Mouse (Mus musculus) liver, embryonic 11.5 days (tissue): ENCODE data around the gene Cog5. TPM values are rescaled to one million over a fixed set of nuclear protein-coding genes. Genes with fewer than 3 reads are reported as not detected.

Source experiments
- ATAC-seq: fragments of 200-750 bp; cut with Nextera tagmentation; replicated peaks from 2 replicates; pipeline ENCODE4 v1.8.0; 2017; ENCODE audit warnings: moderate number of reproducible peaks, mild to moderate bottlenecking, moderate TSS enrichment, moderate library complexity; ENCODE audit not compliant: low FRiP score
- DNase-seq: peaks from one replicate; pipeline ENCODE4 v3.0.0-alpha.2; 2017; ENCODE audit warnings: low spot score
- H3K27ac ChIP-seq: fragments of 300-500 bp; sonication (generic); 2 replicates; pipeline ENCODE4 v1.5.1; 2014; ENCODE audit warnings: mild to moderate bottlenecking, low read depth, low read length, control low read depth
- H3K27me3 ChIP-seq: fragments of 300-500 bp; sonication (generic); replicated peaks from 2 replicates; pipeline ENCODE4 v1.6.1; 2014; ENCODE audit warnings: low read length, mixed read lengths; ENCODE audit not compliant: control insufficient read depth, insufficient read depth
- H3K36me3 ChIP-seq: fragments of 300-500 bp; sonication (generic); 2 replicates; pipeline ENCODE4 v1.6.1; 2014; ENCODE audit warnings: mild to moderate bottlenecking, low read length, moderate library complexity, mixed read lengths; ENCODE audit not compliant: control insufficient read depth, insufficient read depth
- H3K4me1 ChIP-seq: fragments of 300-500 bp; sonication (generic); replicated peaks from 2 replicates; pipeline ENCODE4 v1.6.1; 2014; ENCODE audit warnings: low read length, mixed read lengths; ENCODE audit not compliant: control insufficient read depth, insufficient read depth
- H3K4me2 ChIP-seq: fragments of 300-500 bp; sonication (generic); 2 replicates; pipeline ENCODE4 v1.6.1; 2014; ENCODE audit warnings: mild to moderate bottlenecking, control low read depth, moderate library complexity
- H3K4me3 ChIP-seq: fragments of 300-500 bp; sonication (generic); 2 replicates; pipeline ENCODE4 v1.5.1; 2014; ENCODE audit warnings: low read depth, low read length, control low read depth
- H3K9ac ChIP-seq: fragments of 300-500 bp; sonication (generic); 2 replicates; pipeline ENCODE4 v1.6.1; 2014; ENCODE audit warnings: low read depth, low read length, control low read depth
- H3K9me3 ChIP-seq: fragments of 300-500 bp; sonication (generic); 2 replicates; pipeline ENCODE4 v1.6.1; 2016; ENCODE audit warnings: low read length, inconsistent platforms, mixed read lengths; ENCODE audit not compliant: control insufficient read depth
- WGBS: fragments of 180-500 bp; shearing (Covaris S2); extraction: QIAGEN DNeasy Blood & Tissue Kit; methylation state at CpG from one replicate; pipeline ENCODE4 v1.1.7; 2014; 5-methylcytosine and 5-hydroxymethylcytosine counted together
- polyA plus RNA-seq: library from polyadenylated mRNA; unstranded; fragments of >200 nt; fragmentation: Nextera tagmentation; extraction: Ambion mirVana; gene quantifications from 2 replicates; pipeline ENCODE4 v1.2.1, GENCODE M21; 2014

The Cog5 gene
- polyA plus RNA-seq, 1 experiment from 2014 or later = 23.3 TPM

DNA sequence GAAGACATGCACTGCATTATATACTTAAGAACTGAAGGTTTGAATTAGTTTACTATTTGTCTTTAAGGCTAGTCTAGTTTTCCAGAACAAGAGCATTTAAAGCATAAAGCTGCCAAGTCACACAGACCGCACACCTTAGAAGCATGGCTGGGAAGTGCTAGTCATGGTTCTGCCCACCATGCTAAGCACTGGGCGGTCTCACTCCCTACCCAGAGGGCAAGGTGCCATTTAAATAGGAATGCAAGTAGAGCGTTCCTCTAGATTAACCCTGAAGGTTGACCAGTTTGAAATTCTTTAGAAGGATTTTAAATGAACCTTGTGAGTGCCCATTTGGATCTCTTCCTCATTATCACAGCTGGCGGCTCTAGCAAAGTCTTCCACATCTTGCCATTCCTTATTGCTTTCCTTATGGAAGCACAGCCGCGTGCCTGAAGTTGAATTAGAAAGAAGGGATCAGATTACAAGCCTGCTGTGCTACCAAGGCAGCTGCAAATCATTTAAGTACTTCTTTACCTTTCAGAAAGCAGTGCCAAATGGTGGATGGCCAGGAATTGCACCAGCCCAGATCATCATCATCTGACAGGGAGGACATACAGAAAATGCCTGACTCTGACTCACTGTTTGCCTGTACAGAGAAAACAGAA is 282.1 kb downstream of the Cog5 start:
- WGBS = 67% methylated on average over 6 of the region's 6 CpGs
- H3K27me3 ChIP-seq = no peaks in the 10 kb centered on the region
- DNase-seq (no peak), ATAC-seq (no peak)
- no peaks in the 10 kb centered on the region for H3K4me1 ChIP-seq
- no peaks in the 10 kb centered on the region for H3K9me3 ChIP-seq
- H3K4me3 ChIP-seq = no peak overlapping the region
- H3K9ac ChIP-seq = no peak overlapping the region
- no peak overlapping the region for H3K27ac ChIP-seq
- H3K4me2 ChIP-seq = no peak overlapping the region
- peaks cover 33% of the 10 kb centered on the region for H3K36me3 ChIP-seq

DNA sequence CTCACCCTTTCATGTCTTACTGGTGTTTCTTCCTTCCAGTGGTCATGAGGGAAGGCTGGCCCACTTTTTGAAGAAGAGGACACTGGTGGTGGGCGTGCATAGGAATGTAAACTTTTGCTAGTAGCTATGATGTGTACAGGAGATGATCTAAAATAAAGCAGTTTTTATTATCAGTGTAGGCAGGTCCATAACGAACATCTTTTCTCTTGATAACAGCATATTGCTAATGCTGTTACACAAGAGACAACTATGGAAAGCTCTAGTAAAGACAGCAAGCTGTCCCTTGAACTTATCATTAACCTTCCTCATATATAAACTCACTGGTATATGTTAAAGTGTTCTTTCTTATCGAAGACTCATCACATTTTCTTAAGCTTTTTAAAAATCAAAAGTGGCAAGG is 282.9 kb downstream of the Cog5 start:
- H3K27me3 ChIP-seq = no peaks in the 10 kb centered on the region
- H3K9me3 ChIP-seq = no peaks in the 10 kb centered on the region
- no peak overlapping the region for H3K4me2 ChIP-seq
- DNase-seq (no peak), ATAC-seq (no peak; the same call in 1 of the 2 replicates)
- H3K9ac ChIP-seq = no peak overlapping the region
- WGBS = 78% methylated on average over 3 of the region's 3 CpGs
- H3K36me3 ChIP-seq = peaks cover 31% of the 10 kb centered on the region
- H3K4me3 ChIP-seq = no peak overlapping the region
- no peaks in the 10 kb centered on the region for H3K4me1 ChIP-seq
- no peak overlapping the region for H3K27ac ChIP-seq

DNA sequence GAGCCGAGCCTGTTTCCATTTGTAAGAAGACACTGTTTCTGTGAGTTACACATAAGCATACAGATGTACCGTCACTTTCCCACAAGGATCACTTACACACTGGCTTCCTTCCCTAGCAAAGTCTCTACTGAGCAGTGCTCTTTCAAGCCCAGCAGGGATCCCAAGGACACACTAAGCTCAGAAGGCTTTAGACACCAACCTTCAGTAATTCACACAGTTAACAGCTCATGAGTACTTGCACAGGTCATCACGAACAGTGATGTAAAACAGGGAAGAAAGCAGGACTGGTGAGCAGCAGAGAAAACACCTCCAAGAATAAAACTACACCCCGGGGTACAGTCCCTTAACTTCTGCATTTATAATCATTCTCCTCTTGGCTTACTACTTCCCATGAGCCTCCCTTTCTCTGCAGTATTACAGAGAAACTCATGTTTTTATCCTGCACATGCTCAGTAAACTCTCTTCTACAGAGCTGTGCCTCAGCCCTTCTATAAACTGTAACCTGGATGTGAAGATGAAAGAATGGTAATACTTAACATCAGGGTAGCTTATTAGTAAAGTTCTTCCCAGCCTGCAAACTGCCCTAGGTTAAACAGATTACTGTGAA is 283.8 kb downstream of the Cog5 start:
- H3K27ac ChIP-seq = no peak overlapping the region
- no peak overlapping the region for H3K4me3 ChIP-seq
- ATAC-seq = no peak
- H3K27me3 ChIP-seq = no peaks in the 10 kb centered on the region
- H3K9me3 ChIP-seq = no peaks in the 10 kb centered on the region
- 87% methylated on average over 4 of the region's 4 CpGs for WGBS
- DNase-seq = no peak
- no peak overlapping the region for H3K4me2 ChIP-seq
- H3K9ac ChIP-seq = no peak overlapping the region
- peaks cover 5% of the 10 kb centered on the region for H3K4me1 ChIP-seq
- peaks cover 31% of the 10 kb centered on the region for H3K36me3 ChIP-seq

DNA sequence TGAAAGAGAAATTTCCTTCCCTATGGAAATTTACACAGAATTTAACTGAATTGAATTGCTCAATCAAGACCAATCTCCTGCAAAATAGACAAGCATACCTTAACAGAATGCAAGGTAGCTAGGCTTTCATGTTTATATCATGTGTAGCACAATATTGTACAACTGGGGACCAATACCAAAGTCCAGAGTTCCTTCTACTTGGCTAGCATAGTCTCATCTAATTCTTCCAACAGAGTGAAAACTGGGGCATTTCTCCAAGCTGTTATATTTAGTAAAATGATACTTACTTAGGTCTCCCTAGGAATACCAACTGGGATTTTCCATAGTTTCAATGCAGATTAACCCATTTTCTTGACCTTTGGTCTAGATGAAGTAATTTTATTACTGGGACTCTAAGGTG is 284.4 kb downstream of the Cog5 start:
- no peak for ATAC-seq

DNA sequence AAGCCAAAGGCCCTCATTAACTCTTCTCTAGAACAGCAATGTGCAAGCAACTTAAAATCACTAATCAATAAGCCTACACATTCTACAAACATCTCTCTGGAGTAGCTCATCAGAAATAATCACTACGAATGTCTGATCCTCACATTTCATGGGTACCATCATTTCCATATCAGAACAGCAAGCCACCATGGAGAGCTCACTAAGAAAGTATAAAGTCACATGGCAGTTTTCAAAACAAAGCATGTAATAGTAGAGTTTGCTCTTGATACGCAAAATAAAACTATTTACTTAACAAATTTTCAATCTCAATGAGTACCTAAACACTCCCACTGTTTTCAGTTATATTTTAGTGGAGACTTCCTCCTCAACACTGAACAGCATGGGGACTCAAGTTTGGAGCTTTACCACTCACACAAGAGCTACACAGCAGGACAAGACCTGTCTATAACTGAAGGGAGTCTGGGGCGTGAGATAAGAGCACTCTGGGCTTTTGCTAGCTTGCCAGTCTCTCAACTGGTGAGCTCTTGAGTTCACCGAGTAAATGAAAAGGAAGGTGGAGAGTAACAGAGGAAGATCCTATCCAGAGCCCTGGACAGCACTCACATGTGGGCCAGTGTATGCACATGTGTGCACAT is 288.5 kb downstream of the Cog5 start:
- Histone ChIP-seq H3K9me3 (no peaks in the 10 kb centered on the region), H3K9ac (no peak overlapping the region), H3K4me1 (peaks cover 14% of the 10 kb centered on the region), H3K36me3 (peaks cover 18% of the 10 kb centered on the region), H3K27me3 (no peaks in the 10 kb centered on the region), H3K4me2 (0 out of 2 replicates have a peak overlapping the region, but pooled peaks have one; percentile 8), H3K27ac (peak overlapping the region; percentile 53; the same call in 1 of the 2 replicates), H3K4me3 (no peak overlapping the region)
- DNase-seq (no peak), ATAC-seq (peak; percentile 96)
- WGBS = 59% methylated on average over 4 of the region's 4 CpGs

More for the DNA sequence above, 284.4 kb downstream of the Cog5 start:
- Histone ChIP-seq H3K4me2 (no peak overlapping the region), H3K4me1 (peaks cover 10% of the 10 kb centered on the region), H3K9ac (no peak overlapping the region), H3K4me3 (no peak overlapping the region), H3K27me3 (no peaks in the 10 kb centered on the region), H3K27ac (no peak overlapping the region), H3K36me3 (peaks cover 29% of the 10 kb centered on the region), H3K9me3 (no peaks in the 10 kb centered on the region)
- DNase-seq = no peak

DNA sequence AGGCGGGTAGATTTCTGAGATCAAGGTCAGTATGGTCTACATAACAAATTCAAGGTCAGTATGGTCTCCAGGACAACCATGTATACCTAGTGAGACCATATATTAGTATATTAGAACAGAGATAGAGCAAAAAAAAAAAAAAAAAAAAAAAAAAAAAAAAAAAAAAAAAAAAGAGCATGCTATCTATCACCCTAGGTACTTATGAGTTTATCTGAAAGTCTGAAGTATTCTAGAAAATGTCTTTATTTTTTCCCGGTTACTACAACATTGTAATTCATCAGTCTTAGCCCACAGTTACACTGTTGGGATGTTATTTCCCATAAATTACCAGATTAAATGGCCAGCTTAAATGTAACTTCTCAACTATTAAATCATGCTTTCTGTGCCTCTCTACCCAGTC is 289.7 kb downstream of the Cog5 start:
- WGBS = 84% methylated on average over 2 of the region's 2 CpGs
- no peak for ATAC-seq

DNA sequence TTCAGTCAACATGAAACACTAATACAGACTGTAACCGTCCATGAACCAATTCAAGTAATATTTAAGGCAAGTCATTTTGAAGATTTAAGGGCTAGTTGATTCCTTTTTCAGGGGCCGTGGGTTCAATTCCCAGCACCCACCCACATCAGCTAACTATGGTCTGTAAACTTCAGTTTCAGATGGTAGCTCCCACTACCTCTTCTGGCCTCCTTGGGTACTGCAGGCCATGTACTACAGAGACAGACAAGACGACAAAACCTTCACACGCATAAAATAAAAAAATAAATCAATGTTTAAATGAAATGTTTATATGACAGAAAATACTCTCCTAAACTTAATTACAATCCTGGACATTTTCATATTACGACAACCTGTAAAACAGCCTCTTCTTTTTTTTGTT is 292.8 kb downstream of the Cog5 start:
- no peaks in the 10 kb centered on the region; the same call in 1 of the 2 replicates for H3K36me3 ChIP-seq
- H3K9me3 ChIP-seq = no peaks in the 10 kb centered on the region
- H3K9ac ChIP-seq = no peak overlapping the region
- DNase-seq (no peak), ATAC-seq (no peak)
- no peak overlapping the region for H3K27ac ChIP-seq
- no peak overlapping the region for H3K4me3 ChIP-seq
- no peak overlapping the region for H3K4me2 ChIP-seq
- H3K4me1 ChIP-seq = peaks cover 20% of the 10 kb centered on the region
- H3K27me3 ChIP-seq = no peaks in the 10 kb centered on the region
- WGBS = 90% methylated on average over 5 of the region's 5 CpGs

More for the DNA sequence above, 289.7 kb downstream of the Cog5 start:
- Histone ChIP-seq H3K4me1 (peaks cover 16% of the 10 kb centered on the region), H3K9ac (no peak overlapping the region), H3K9me3 (no peaks in the 10 kb centered on the region), H3K4me2 (no peak overlapping the region), H3K27me3 (no peaks in the 10 kb centered on the region), H3K4me3 (no peak overlapping the region), H3K27ac (no peak overlapping the region), H3K36me3 (peaks cover 10% of the 10 kb centered on the region)
- no peak for DNase-seq

DNA sequence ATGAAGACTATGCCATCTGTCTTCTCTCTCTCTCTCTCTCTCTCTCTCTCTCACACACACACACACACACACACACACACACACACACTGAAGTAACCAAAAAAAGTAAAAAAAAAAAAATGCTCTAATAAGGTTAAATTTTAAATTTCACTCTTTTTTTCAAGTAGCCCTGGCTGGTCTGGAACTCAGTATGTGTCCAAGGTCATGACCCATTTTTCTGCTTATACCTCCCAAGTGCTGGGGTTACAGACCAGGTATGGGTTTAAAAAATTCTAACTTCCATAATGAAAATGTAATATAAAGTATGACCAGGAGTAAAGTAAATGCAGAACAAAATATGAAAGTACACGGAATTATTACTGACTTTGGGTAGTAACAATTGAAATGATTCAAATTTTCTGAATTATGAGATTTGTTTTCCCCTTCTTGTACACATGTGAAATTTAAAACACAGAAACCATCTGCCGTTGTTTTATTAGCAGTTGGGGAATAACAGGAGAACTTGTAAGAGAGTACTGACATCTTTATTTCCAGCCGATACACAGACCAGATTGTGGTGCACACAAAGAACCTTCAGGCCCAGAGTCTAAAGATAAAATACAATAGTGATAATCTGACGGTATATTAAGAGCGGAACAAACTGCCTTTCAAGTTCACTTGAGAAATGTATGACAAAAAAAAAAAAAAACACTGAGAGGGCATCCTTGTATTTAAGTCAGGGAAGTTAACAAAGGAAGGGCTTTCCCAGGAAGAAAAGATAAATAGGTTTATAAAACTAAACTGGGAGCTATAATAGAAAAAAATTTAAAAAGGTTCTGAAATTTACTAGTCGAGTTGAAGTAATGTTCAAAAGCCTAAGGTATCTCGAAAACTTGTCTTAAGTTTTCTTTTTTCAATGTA is 293.7 kb downstream of the Cog5 start:
- H3K27ac ChIP-seq = peak overlapping the region; percentile 96
- peak overlapping the region; percentile 92 for H3K9ac ChIP-seq
- peak overlapping the region; percentile 80 for H3K4me3 ChIP-seq
- H3K27me3 ChIP-seq = no peaks in the 10 kb centered on the region
- H3K36me3 ChIP-seq = no peaks in the 10 kb centered on the region; the same call in 1 of the 2 replicates
- DNase-seq (no peak), ATAC-seq (no peak)
- WGBS = 34% methylated on average over 7 of the region's 7 CpGs
- H3K4me2 ChIP-seq = peak overlapping the region; percentile 76
- H3K9me3 ChIP-seq = no peaks in the 10 kb centered on the region
- peaks cover 17% of the 10 kb centered on the region for H3K4me1 ChIP-seq
